Mouse (Mus musculus): ENCODE measurements around the gene Krtap28-13. TPM values are rescaled to one million over a fixed set of nuclear protein-coding genes. Genes with fewer than 3 reads are reported as not detected.

Krtap28-13 gene
- polyA plus RNA-seq, 1 experiment from 2014 or later = not detected

DNA sequence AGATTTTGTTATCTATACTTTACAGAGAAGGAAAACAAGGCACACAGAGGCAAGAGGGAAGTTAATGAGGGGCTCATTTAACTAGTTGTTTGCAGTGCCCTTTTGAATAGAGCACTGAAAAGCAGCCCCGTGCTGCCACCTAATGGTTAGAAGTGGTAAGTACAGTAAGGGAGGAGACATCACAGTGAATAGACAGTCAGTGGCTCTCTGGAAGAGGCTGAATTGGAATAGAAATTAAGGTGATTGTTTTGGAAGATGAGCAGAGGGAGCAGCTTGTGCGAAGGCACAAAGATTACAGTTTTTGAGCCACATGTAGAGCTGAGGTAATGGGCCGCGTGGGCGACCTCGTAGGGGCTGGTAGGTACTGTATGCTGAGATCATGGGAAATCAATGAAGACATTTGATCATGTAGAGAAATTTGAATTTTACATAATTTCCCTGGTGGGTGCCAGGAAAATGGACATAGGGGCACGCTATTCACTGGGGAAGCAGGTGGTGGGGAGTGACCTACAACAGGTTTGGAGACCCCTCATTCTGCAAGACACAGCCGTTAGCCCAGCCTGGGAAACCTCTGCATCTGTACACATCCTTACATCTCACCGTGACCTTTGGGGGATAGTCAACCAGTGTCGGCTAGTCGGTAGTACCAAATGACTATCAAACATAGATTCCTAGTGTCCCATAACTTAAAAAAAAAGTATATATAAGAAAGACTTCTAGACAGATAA is 15.6 kb downstream of the Krtap28-13 start:
- Histone ChIP-seq H3K9ac (ENCODE audit: low read length) (no peak overlapping the region), H3K4me1 (ENCODE audit: control insufficient read depth, insufficient read depth, low read length) (peaks cover 4% of the 10 kb centered on the region; the same call in 1 of the 2 replicates), H3K4me3 (replicated peaks; ENCODE audit: low read length) (peak overlapping the region; percentile 41), H3K27me3 (ENCODE audit: control insufficient read depth, insufficient read depth, low read length) (no peaks in the 10 kb centered on the region), H3K36me3 (ENCODE audit: control insufficient read depth, insufficient read depth, low read length) (no peaks in the 10 kb centered on the region), H3K27ac (ENCODE audit: low read length) (no peak overlapping the region), H3K4me2 (ENCODE audit: low read depth, low read length) (peak overlapping the region; percentile 51), H3K9me3 (replicated peaks; ENCODE audit: control insufficient read depth, low read length) (no peaks in the 10 kb centered on the region)
- 48% methylated on average over 11 of the region's 11 CpGs for WGBS
- ATAC-seq (ENCODE audit: insufficient read depth, low FRiP score) = no peak; the same call in 1 of the 2 replicates

DNA sequence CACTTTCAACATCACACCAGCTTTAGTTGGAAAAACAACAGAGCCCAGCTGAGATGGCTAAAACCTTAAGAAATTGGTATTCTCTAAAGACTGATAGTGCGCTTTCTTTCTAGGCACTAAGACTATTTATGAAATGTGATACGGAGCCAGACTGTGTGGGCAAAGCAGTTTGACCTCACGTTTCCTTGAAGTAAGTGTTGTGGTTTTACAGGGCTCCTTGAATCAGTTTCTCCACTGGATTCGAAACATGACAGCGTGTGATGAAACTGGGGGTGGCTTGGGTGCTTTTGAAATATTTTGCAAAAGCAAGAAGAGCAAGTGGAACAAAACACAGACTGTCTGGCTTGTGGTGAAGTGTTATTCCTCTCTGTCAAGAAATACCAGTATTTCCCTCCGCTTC is 16.3 kb downstream of the Krtap28-13 start:
- Histone ChIP-seq H3K9me3 (replicated peaks; ENCODE audit: control insufficient read depth, low read length) (no peaks in the 10 kb centered on the region), H3K36me3 (ENCODE audit: control insufficient read depth, insufficient read depth, low read length) (no peaks in the 10 kb centered on the region), H3K4me3 (replicated peaks; ENCODE audit: low read length) (no peak overlapping the region), H3K27ac (ENCODE audit: low read length) (no peak overlapping the region), H3K4me1 (ENCODE audit: control insufficient read depth, insufficient read depth, low read length) (peaks cover 4% of the 10 kb centered on the region; the same call in 1 of the 2 replicates), H3K27me3 (ENCODE audit: control insufficient read depth, insufficient read depth, low read length) (no peaks in the 10 kb centered on the region), H3K4me2 (ENCODE audit: low read depth, low read length) (no peak overlapping the region), H3K9ac (ENCODE audit: low read length) (no peak overlapping the region)
- ATAC-seq (ENCODE audit: insufficient read depth, low FRiP score) = no peak
- 67% methylated on average over 6 of the region's 6 CpGs for WGBS

DNA sequence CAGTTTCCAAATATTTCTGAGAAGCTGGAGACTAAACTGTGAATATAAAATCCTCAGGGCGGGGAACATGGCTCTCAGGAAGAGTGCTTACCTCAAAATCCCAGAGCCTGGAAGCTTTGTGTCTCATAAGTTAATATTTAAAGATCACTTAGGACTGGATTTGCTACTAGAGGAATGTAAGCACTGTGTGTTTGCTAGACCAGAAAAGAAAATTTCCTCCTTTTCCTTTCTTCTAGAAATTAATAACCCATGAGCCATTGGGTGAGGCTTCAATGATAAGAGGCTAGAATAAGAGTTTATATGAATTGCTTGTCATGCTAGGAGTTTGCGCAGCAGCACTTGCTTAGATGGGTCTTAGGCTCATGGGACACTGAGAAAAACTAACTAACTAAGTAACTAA is 24.1 kb downstream of the Krtap28-13 start:
- ATAC-seq (ENCODE audit: insufficient read depth, low FRiP score) = peak; percentile 58; the same call in 1 of the 2 replicates
- Histone ChIP-seq H3K4me1 (ENCODE audit: control insufficient read depth, insufficient read depth, low read length) (no peaks in the 10 kb centered on the region), H3K27ac (ENCODE audit: low read length) (no peak overlapping the region), H3K36me3 (ENCODE audit: control insufficient read depth, insufficient read depth, low read length) (no peaks in the 10 kb centered on the region), H3K4me2 (ENCODE audit: low read depth, low read length) (no peak overlapping the region), H3K4me3 (replicated peaks; ENCODE audit: low read length) (no peak overlapping the region), H3K9me3 (replicated peaks; ENCODE audit: control insufficient read depth, low read length) (no peaks in the 10 kb centered on the region), H3K27me3 (ENCODE audit: control insufficient read depth, insufficient read depth, low read length) (no peaks in the 10 kb centered on the region), H3K9ac (ENCODE audit: low read length) (no peak overlapping the region)
- 74% methylated on average over 2 of the region's 2 CpGs for WGBS

DNA sequence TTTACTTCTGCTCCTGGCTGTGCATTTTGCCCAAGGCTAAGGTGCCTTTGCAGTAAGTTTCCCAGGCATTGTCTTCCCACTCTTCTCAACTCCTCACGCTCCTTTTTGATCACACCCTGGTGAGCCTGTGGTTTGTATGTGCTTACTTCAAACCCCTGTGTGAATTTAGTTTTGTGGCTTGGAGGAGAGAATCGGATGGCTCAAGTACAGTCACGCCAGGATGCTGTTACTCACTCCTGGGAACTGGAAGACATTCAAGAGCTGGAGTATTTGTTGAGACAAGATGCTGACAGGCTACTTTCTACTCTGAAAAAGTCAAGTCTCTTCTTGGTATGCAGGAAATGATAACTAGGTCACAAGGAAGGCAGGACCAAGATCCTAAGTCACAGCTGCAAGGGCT is 30.5 kb downstream of the Krtap28-13 start:
- no peak for ATAC-seq (ENCODE audit: insufficient read depth, low FRiP score)

DNA sequence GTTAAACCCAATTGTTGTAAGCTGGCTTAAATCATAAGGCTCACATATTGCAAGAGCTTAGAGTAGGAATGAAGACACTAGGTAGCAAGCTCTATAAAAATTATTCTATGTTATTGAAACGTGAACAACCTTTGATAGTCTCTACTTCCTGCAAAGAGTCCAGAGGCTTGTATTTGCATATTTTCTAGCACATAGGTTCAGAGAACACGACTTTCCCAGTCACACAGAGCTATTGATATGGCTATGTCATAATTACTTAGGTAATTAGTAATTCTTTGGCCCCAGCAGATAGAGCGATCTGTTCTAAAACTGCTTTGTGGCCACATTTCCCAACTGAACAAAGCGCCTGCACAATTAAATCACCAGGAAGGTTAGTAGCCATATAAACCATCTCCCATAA is 36.2 kb downstream of the Krtap28-13 start:
- Histone ChIP-seq H3K4me2 (ENCODE audit: low read depth, low read length) (no peak overlapping the region), H3K27me3 (ENCODE audit: control insufficient read depth, insufficient read depth, low read length) (no peaks in the 10 kb centered on the region), H3K27ac (ENCODE audit: low read length) (no peak overlapping the region), H3K9ac (ENCODE audit: low read length) (no peak overlapping the region), H3K9me3 (replicated peaks; ENCODE audit: control insufficient read depth, low read length) (no peaks in the 10 kb centered on the region), H3K4me3 (replicated peaks; ENCODE audit: low read length) (no peak overlapping the region), H3K36me3 (ENCODE audit: control insufficient read depth, insufficient read depth, low read length) (no peaks in the 10 kb centered on the region), H3K4me1 (ENCODE audit: control insufficient read depth, insufficient read depth, low read length) (no peaks in the 10 kb centered on the region)
- 81% methylated on average over 4 of the region's 4 CpGs for WGBS
- ATAC-seq (ENCODE audit: insufficient read depth, low FRiP score) = no peak

More for the DNA sequence above, 30.5 kb downstream of the Krtap28-13 start:
- no peaks in the 10 kb centered on the region for H3K9me3 ChIP-seq (replicated peaks; ENCODE audit: control insufficient read depth, low read length)
- H3K4me1 ChIP-seq (ENCODE audit: control insufficient read depth, insufficient read depth, low read length) = no peaks in the 10 kb centered on the region
- WGBS = 59% methylated on average over 3 of the region's 3 CpGs
- no peak overlapping the region for H3K4me2 ChIP-seq (ENCODE audit: low read depth, low read length)
- no peak overlapping the region for H3K27ac ChIP-seq (ENCODE audit: low read length)
- no peak overlapping the region for H3K9ac ChIP-seq (ENCODE audit: low read length)
- H3K27me3 ChIP-seq (ENCODE audit: control insufficient read depth, insufficient read depth, low read length) = no peaks in the 10 kb centered on the region
- no peaks in the 10 kb centered on the region for H3K36me3 ChIP-seq (ENCODE audit: control insufficient read depth, insufficient read depth, low read length)
- no peak overlapping the region for H3K4me3 ChIP-seq (replicated peaks; ENCODE audit: low read length)

DNA sequence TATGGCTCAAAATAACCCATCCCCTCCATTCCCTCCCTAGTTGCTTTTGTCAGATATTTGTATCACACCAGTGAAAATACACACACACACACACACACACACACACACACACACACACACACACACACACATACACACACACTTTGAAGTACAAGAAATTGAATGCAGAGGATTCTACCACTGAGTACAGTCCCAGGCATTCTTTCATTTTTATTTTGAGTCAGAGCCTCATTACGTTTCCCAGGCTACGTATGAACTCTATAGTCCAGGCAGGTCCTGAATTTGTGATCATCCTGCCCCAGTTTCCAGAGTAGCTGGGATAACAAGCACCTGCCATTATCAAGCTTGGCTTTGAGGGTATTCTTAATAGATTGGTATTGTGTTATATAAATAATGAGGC is 38.4 kb downstream of the Krtap28-13 start:
- Histone ChIP-seq H3K27me3 (ENCODE audit: control insufficient read depth, insufficient read depth, low read length) (no peaks in the 10 kb centered on the region), H3K27ac (ENCODE audit: low read length) (no peak overlapping the region), H3K36me3 (ENCODE audit: control insufficient read depth, insufficient read depth, low read length) (no peaks in the 10 kb centered on the region), H3K4me1 (ENCODE audit: control insufficient read depth, insufficient read depth, low read length) (no peaks in the 10 kb centered on the region), H3K9me3 (replicated peaks; ENCODE audit: control insufficient read depth, low read length) (no peaks in the 10 kb centered on the region), H3K9ac (ENCODE audit: low read length) (no peak overlapping the region), H3K4me2 (ENCODE audit: low read depth, low read length) (no peak overlapping the region), H3K4me3 (replicated peaks; ENCODE audit: low read length) (no peak overlapping the region)
- WGBS = 78% methylated on average over 2 of the region's 2 CpGs
- ATAC-seq (ENCODE audit: insufficient read depth, low FRiP score) = no peak

DNA sequence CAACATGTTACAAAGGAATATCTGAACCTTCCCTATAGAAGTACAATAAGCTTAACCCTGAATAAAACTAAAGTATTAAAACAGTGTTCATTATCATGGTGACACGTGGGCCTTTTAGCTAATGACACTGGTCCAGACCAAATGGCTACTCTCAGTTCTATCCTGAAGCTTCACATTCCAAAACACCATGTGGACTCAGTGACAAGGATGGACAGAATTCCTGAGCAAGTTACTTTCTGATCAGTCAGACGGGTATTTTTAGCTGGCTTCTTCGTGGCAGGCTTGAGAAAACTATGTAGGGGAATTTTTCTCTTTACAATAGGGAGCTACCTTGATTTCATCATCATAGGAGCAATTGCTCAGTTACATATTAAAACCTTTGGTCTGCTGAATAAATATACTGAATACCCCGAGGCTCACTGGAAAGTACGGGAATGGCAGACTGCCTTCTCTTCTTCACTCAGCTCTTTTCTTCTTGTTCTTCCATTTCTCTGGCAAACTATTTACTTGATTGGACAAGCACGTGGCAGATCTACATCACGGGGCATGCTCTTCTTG is 38.9 kb downstream of the Krtap28-13 start:
- Histone ChIP-seq H3K36me3 (ENCODE audit: control insufficient read depth, insufficient read depth, low read length) (no peaks in the 10 kb centered on the region), H3K9me3 (replicated peaks; ENCODE audit: control insufficient read depth, low read length) (no peaks in the 10 kb centered on the region), H3K9ac (ENCODE audit: low read length) (no peak overlapping the region), H3K4me3 (replicated peaks; ENCODE audit: low read length) (no peak overlapping the region), H3K4me2 (ENCODE audit: low read depth, low read length) (no peak overlapping the region), H3K27me3 (ENCODE audit: control insufficient read depth, insufficient read depth, low read length) (no peaks in the 10 kb centered on the region), H3K27ac (ENCODE audit: low read length) (no peak overlapping the region), H3K4me1 (ENCODE audit: control insufficient read depth, insufficient read depth, low read length) (no peaks in the 10 kb centered on the region)
- 71% methylated on average over 7 of the region's 7 CpGs for WGBS
- no peak for ATAC-seq (ENCODE audit: insufficient read depth, low FRiP score)

DNA sequence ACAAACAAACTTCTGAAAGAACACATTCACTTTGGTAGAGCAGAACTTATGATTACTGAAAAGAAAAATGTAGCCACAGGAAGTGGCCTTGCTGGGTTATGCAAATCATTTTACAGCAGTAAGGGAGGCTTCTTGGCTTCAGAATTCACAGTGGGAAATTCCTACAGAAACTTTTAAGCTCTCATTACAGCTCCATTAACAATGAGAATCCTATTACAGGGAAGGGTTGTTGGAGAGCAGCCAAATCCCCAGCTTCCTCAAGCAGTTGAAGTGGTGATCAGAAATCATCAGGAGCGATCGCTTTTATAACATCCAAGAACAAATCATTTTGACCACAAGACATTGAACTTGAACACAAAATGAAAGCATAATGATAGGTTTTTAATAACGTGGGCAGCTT is 41.2 kb downstream of the Krtap28-13 start:
- Histone ChIP-seq H3K4me2 (ENCODE audit: low read depth, low read length) (no peak overlapping the region), H3K36me3 (ENCODE audit: control insufficient read depth, insufficient read depth, low read length) (no peaks in the 10 kb centered on the region), H3K4me1 (ENCODE audit: control insufficient read depth, insufficient read depth, low read length) (no peaks in the 10 kb centered on the region), H3K9ac (ENCODE audit: low read length) (no peak overlapping the region), H3K9me3 (replicated peaks; ENCODE audit: control insufficient read depth, low read length) (no peaks in the 10 kb centered on the region), H3K27me3 (ENCODE audit: control insufficient read depth, insufficient read depth, low read length) (no peaks in the 10 kb centered on the region), H3K4me3 (replicated peaks; ENCODE audit: low read length) (no peak overlapping the region), H3K27ac (ENCODE audit: low read length) (no peak overlapping the region)
- ATAC-seq (ENCODE audit: insufficient read depth, low FRiP score) = no peak
- WGBS = 27% methylated on average over 3 of the region's 3 CpGs

DNA sequence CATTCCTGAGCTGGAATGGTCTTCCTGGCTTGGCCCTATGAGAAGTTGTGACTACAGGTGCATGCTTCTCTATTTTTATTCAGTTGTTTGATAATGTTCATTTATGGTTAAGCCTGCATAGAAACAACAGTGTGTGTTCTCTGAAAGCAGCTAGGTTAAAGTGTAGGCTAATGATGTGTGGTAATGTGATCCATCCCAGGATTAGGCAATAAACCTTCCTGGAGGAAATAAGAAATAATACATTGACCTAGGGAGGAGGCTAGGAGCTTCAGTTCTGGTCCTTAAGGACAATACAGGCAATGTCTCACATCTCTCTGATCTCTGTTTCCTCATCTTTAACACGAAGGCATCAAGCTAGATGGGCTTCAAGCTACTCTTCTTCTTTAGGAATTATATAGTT is 44.7 kb downstream of the Krtap28-13 start:
- no peak for ATAC-seq (ENCODE audit: insufficient read depth, low FRiP score)
- H3K36me3 ChIP-seq (ENCODE audit: control insufficient read depth, insufficient read depth, low read length) = no peaks in the 10 kb centered on the region
- 65% methylated on average over 1 of the region's 1 CpGs for WGBS
- no peak overlapping the region for H3K27ac ChIP-seq (ENCODE audit: low read length)
- no peak overlapping the region for H3K9ac ChIP-seq (ENCODE audit: low read length)
- no peak overlapping the region for H3K4me3 ChIP-seq (replicated peaks; ENCODE audit: low read length)
- H3K4me2 ChIP-seq (ENCODE audit: low read depth, low read length) = no peak overlapping the region
- no peaks in the 10 kb centered on the region for H3K27me3 ChIP-seq (ENCODE audit: control insufficient read depth, insufficient read depth, low read length)
- no peaks in the 10 kb centered on the region for H3K4me1 ChIP-seq (ENCODE audit: control insufficient read depth, insufficient read depth, low read length)
- no peaks in the 10 kb centered on the region for H3K9me3 ChIP-seq (replicated peaks; ENCODE audit: control insufficient read depth, low read length)
